Mouse (Mus musculus) ES-Bruce4 (cell line): ENCODE results near the gene Hoxc11.

Experiments used
- CTCF ChIP-seq: IDR thresholded peaks from one replicate; pipeline ENCODE4 v1.8.1; 2011; ENCODE audit warnings: low read depth, low read length
- POLR2A ChIP-seq: IDR thresholded peaks from one replicate; pipeline ENCODE4 v1.8.1; 2011; ENCODE audit warnings: low read length; ENCODE audit not compliant: insufficient read depth

DNA sequence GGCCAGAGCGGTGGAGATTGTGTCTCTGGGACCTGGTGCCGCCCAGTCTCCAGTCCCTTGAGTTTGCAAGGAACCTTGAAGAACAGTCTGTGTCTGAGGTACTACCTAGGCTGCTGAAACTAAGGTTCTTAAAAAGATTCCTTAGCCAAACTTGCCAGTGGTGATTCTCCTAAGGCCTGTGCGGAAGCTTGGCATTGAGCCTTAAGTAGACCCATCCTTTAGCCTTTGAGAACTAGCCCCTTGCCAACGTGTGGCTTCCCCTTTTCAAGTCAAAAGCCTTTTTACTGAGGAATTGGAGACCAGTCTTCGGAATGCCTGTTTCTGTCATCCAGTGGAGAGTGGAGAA is 10.8 kb upstream of the Hoxc11 start:
- TF ChIP-seq CTCF: no peak
- TF ChIP-seq POLR2A: no peak
